Mouse (Mus musculus): ENCODE measurements around the gene Myrf. TPM values are rescaled to one million over a fixed set of nuclear protein-coding genes. Genes with fewer than 3 reads are reported as not detected.

Myrf gene
- polyA plus RNA-seq, 1 experiment: 15.9 TPM

- Histone ChIP-seq H3K9me3 (replicated peaks; ENCODE audit: control insufficient read depth, insufficient read depth, low read length, poor library complexity, severe bottlenecking) (no peaks in the 10 kb centered on the region), H3K27me3 (ENCODE audit: control insufficient read depth, insufficient read depth, low read length, poor library complexity, severe bottlenecking) (no peaks in the 10 kb centered on the region), H3K9ac (ENCODE audit: low read depth, poor library complexity, severe bottlenecking) (no peak overlapping the region), H3K4me3 (ENCODE audit: low read depth, low read length) (no peak overlapping the region), H3K4me1 (ENCODE audit: control insufficient read depth, insufficient read depth, low read length) (peaks cover 3% of the 10 kb centered on the region), H3K36me3 (ENCODE audit: control insufficient read depth, insufficient read depth, low read length, poor library complexity, severe bottlenecking) (peaks cover 3% of the 10 kb centered on the region; the same call in 1 of the 2 replicates), H3K27ac (ENCODE audit: insufficient read depth, low read length) (no peak overlapping the region)
- no peak for TF ChIP-seq CTCF (IDR thresholded peaks at IDR 0.05; ENCODE audit: low read depth, low read length)
- TF ChIP-seq POLR2A (IDR thresholded peaks at IDR 0.05; ENCODE audit: insufficient read depth, low read length): no peak
- TF ChIP-seq EP300 (IDR thresholded peaks at IDR 0.05; ENCODE audit: insufficient read depth, low read depth, low read length): no peak
Observed at GRCm38 (mm10) chr19:10191326-10191725, 49.2 kb downstream of the Myrf start.

GRCm38 (mm10) chr19:10190796-10191195, 49.8 kb downstream of the Myrf start:
- Histone ChIP-seq H3K4me3 (ENCODE audit: low read depth, low read length) (no peak overlapping the region), H3K36me3 (ENCODE audit: control insufficient read depth, insufficient read depth, low read length, poor library complexity, severe bottlenecking) (peaks cover 7% of the 10 kb centered on the region; the same call in 1 of the 2 replicates), H3K9ac (ENCODE audit: low read depth, poor library complexity, severe bottlenecking) (no peak overlapping the region), H3K4me1 (ENCODE audit: control insufficient read depth, insufficient read depth, low read length) (peaks cover 3% of the 10 kb centered on the region), H3K27ac (ENCODE audit: insufficient read depth, low read length) (no peak overlapping the region), H3K9me3 (replicated peaks; ENCODE audit: control insufficient read depth, insufficient read depth, low read length, poor library complexity, severe bottlenecking) (no peaks in the 10 kb centered on the region), H3K27me3 (ENCODE audit: control insufficient read depth, insufficient read depth, low read length, poor library complexity, severe bottlenecking) (no peaks in the 10 kb centered on the region)
- TF ChIP-seq CTCF (IDR thresholded peaks at IDR 0.05; ENCODE audit: low read depth, low read length): peak; percentile 71
- TF ChIP-seq POLR2A (IDR thresholded peaks at IDR 0.05; ENCODE audit: insufficient read depth, low read length): no peak
- TF ChIP-seq EP300 (IDR thresholded peaks at IDR 0.05; ENCODE audit: insufficient read depth, low read depth, low read length): no peak

- no peak for TF ChIP-seq EP300 (IDR thresholded peaks at IDR 0.05; ENCODE audit: insufficient read depth, low read depth, low read length)
- no peak for TF ChIP-seq CTCF (IDR thresholded peaks at IDR 0.05; ENCODE audit: low read depth, low read length)
- no peak for TF ChIP-seq POLR2A (IDR thresholded peaks at IDR 0.05; ENCODE audit: insufficient read depth, low read length)
- H3K4me1 ChIP-seq (ENCODE audit: control insufficient read depth, insufficient read depth, low read length): peaks cover 3% of the 10 kb centered on the region
- H3K4me3 ChIP-seq (ENCODE audit: low read depth, low read length): no peak overlapping the region
- H3K9me3 ChIP-seq (replicated peaks; ENCODE audit: control insufficient read depth, insufficient read depth, low read length, poor library complexity, severe bottlenecking): no peaks in the 10 kb centered on the region
- H3K36me3 ChIP-seq (ENCODE audit: control insufficient read depth, insufficient read depth, low read length, poor library complexity, severe bottlenecking): peaks cover 5% of the 10 kb centered on the region; the same call in 1 of the 2 replicates
- H3K27ac ChIP-seq (ENCODE audit: insufficient read depth, low read length): no peak overlapping the region
- H3K9ac ChIP-seq (ENCODE audit: low read depth, poor library complexity, severe bottlenecking): no peak overlapping the region
- H3K27me3 ChIP-seq (ENCODE audit: control insufficient read depth, insufficient read depth, low read length, poor library complexity, severe bottlenecking): no peaks in the 10 kb centered on the region
Observed at GRCm38 (mm10) chr19:10189940-10190339, 50.6 kb downstream of the Myrf start.

- peaks cover 3% of the 10 kb centered on the region for H3K4me1 ChIP-seq (ENCODE audit: control insufficient read depth, insufficient read depth, low read length)
- no peak for TF ChIP-seq CTCF (IDR thresholded peaks at IDR 0.05; ENCODE audit: low read depth, low read length)
- no peak for TF ChIP-seq POLR2A (IDR thresholded peaks at IDR 0.05; ENCODE audit: insufficient read depth, low read length)
- TF ChIP-seq EP300 (IDR thresholded peaks at IDR 0.05; ENCODE audit: insufficient read depth, low read depth, low read length): no peak
- H3K9me3 ChIP-seq (replicated peaks; ENCODE audit: control insufficient read depth, insufficient read depth, low read length, poor library complexity, severe bottlenecking): no peaks in the 10 kb centered on the region
- no peak overlapping the region for H3K4me3 ChIP-seq (ENCODE audit: low read depth, low read length)
- H3K27me3 ChIP-seq (ENCODE audit: control insufficient read depth, insufficient read depth, low read length, poor library complexity, severe bottlenecking): no peaks in the 10 kb centered on the region
- H3K27ac ChIP-seq (ENCODE audit: insufficient read depth, low read length): no peak overlapping the region
- H3K9ac ChIP-seq (ENCODE audit: low read depth, poor library complexity, severe bottlenecking): no peak overlapping the region
- peaks cover 5% of the 10 kb centered on the region; the same call in 1 of the 2 replicates for H3K36me3 ChIP-seq (ENCODE audit: control insufficient read depth, insufficient read depth, low read length, poor library complexity, severe bottlenecking)
Observed at GRCm38 (mm10) chr19:10189022-10189421, 51.5 kb downstream of the Myrf start.

GRCm38 (mm10) chr19:10188281-10188811, 52.2 kb downstream of the Myrf start:
- Histone ChIP-seq H3K9me3 (replicated peaks; ENCODE audit: control insufficient read depth, insufficient read depth, low read length, poor library complexity, severe bottlenecking) (no peaks in the 10 kb centered on the region), H3K27ac (ENCODE audit: insufficient read depth, low read length) (no peak overlapping the region), H3K4me3 (ENCODE audit: low read depth, low read length) (no peak overlapping the region), H3K36me3 (ENCODE audit: control insufficient read depth, insufficient read depth, low read length, poor library complexity, severe bottlenecking) (peaks cover 5% of the 10 kb centered on the region; the same call in 1 of the 2 replicates), H3K27me3 (ENCODE audit: control insufficient read depth, insufficient read depth, low read length, poor library complexity, severe bottlenecking) (no peaks in the 10 kb centered on the region), H3K4me1 (ENCODE audit: control insufficient read depth, insufficient read depth, low read length) (peaks cover 3% of the 10 kb centered on the region), H3K9ac (ENCODE audit: low read depth, poor library complexity, severe bottlenecking) (no peak overlapping the region)
- TF ChIP-seq CTCF (IDR thresholded peaks at IDR 0.05; ENCODE audit: low read depth, low read length) (no peak), EP300 (IDR thresholded peaks at IDR 0.05; ENCODE audit: insufficient read depth, low read depth, low read length) (no peak), POLR2A (IDR thresholded peaks at IDR 0.05; ENCODE audit: insufficient read depth, low read length) (no peak)

GRCm38 (mm10) chr19:10186569-10186968, 54.0 kb downstream of the Myrf start:
- TF ChIP-seq POLR2A (IDR thresholded peaks at IDR 0.05; ENCODE audit: insufficient read depth, low read length): no peak
- no peak for TF ChIP-seq CTCF (IDR thresholded peaks at IDR 0.05; ENCODE audit: low read depth, low read length)
- Histone ChIP-seq H3K4me1 (ENCODE audit: control insufficient read depth, insufficient read depth, low read length) (peaks cover 3% of the 10 kb centered on the region), H3K9ac (ENCODE audit: low read depth, poor library complexity, severe bottlenecking) (no peak overlapping the region), H3K27ac (ENCODE audit: insufficient read depth, low read length) (no peak overlapping the region), H3K27me3 (ENCODE audit: control insufficient read depth, insufficient read depth, low read length, poor library complexity, severe bottlenecking) (no peaks in the 10 kb centered on the region), H3K9me3 (replicated peaks; ENCODE audit: control insufficient read depth, insufficient read depth, low read length, poor library complexity, severe bottlenecking) (no peaks in the 10 kb centered on the region), H3K36me3 (ENCODE audit: control insufficient read depth, insufficient read depth, low read length, poor library complexity, severe bottlenecking) (peaks cover 5% of the 10 kb centered on the region; the same call in 1 of the 2 replicates), H3K4me3 (ENCODE audit: low read depth, low read length) (no peak overlapping the region)

Measured in ES-Bruce4 (cell line).